Mouse (Mus musculus): ENCODE results near the gene Dusp18. TPM values are rescaled to one million over a fixed set of nuclear protein-coding genes. Genes with fewer than 3 reads are reported as not detected.

The Dusp18 gene
- polyA plus RNA-seq, 1 experiment = 9.9 TPM

GRCm38 (mm10) chr11:3931511-3932211 is 36.6 kb downstream of the Dusp18 start, which contains the start of gene Tcn2:
Gene Tcn2 (minus strand): TSS chr11:3932159.
- Histone ChIP-seq H3K4me3 (ENCODE audit: insufficient read depth, poor library complexity, severe bottlenecking) (no peak within 1 kb of the TSS), H3K79me2 (ENCODE audit: control insufficient read depth, insufficient read depth) (no peaks in the 10 kb centered on the region), H3K36me3 (ENCODE audit: control insufficient read depth, insufficient read depth) (no peaks in the 10 kb centered on the region), H3K79me3 (ENCODE audit: low read depth) (no peaks in the 10 kb centered on the region), H3ac (ENCODE audit: control insufficient read depth, insufficient read length, low read depth) (peak within 1 kb of the TSS; percentile 61), H3K27me3 (ENCODE audit: control insufficient read depth, insufficient read depth, insufficient read length) (peaks cover 59% of the 10 kb centered on the region)
- TF ChIP-seq MYOG (IDR thresholded peaks at IDR 0.05; ENCODE audit: control insufficient read depth, extremely low read depth, insufficient read length) (no peak), MAX (IDR thresholded peaks at IDR 0.05) (no peak), CEBPB (IDR thresholded peaks at IDR 0.05; ENCODE audit: low read depth) (no peak), USF1 (IDR thresholded peaks at IDR 0.05; ENCODE audit: low read depth) (peak; percentile 96), FOSL1 (IDR thresholded peaks at IDR 0.05; ENCODE audit: insufficient read depth, low read length, poor library complexity, severe bottlenecking) (no peak), CTCF (IDR thresholded peaks at IDR 0.05; ENCODE audit: control insufficient read depth, insufficient read depth, insufficient read length) (no peak), MYOD1 (IDR thresholded peaks at IDR 0.05; ENCODE audit: control insufficient read depth, insufficient read length, low read depth) (no peak)

GRCm38 (mm10) chr11:3933756-3934285 is 38.8 kb downstream of the Dusp18 start:
- no peak overlapping the region for H3K4me3 ChIP-seq (ENCODE audit: insufficient read depth, poor library complexity, severe bottlenecking)
- no peaks in the 10 kb centered on the region for H3K79me3 ChIP-seq (ENCODE audit: low read depth)
- no peak for TF ChIP-seq MYOD1 (IDR thresholded peaks at IDR 0.05; ENCODE audit: control insufficient read depth, insufficient read length, low read depth)
- TF ChIP-seq MAX (IDR thresholded peaks at IDR 0.05) = no peak
- no peak overlapping the region for H3ac ChIP-seq (ENCODE audit: control insufficient read depth, insufficient read length, low read depth)
- H3K79me2 ChIP-seq (ENCODE audit: control insufficient read depth, insufficient read depth) = no peaks in the 10 kb centered on the region
- no peaks in the 10 kb centered on the region for H3K36me3 ChIP-seq (ENCODE audit: control insufficient read depth, insufficient read depth)
- H3K27me3 ChIP-seq (ENCODE audit: control insufficient read depth, insufficient read depth, insufficient read length) = peaks cover 57% of the 10 kb centered on the region

DNA sequence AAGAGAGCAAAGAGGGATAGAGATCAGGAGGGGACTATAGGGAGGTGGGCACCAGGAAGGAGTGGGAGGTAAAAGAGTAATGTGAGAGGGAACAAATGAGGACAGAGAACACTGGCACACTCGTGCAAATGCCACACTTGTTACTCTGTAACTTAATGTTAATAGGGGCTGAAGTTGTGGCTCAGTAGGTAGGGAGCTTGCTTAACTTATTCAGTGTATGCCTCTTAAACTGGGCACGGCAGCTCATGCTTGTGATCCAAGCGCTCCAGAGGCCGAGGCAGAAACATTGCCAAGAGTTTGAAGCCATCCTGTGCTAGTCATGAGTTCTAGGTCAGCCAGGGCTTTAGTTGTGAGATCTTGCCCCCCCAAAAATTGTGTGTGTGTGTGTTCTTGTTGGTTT is 40.1 kb downstream of the Dusp18 start:
- peaks cover 48% of the 10 kb centered on the region for H3K27me3 ChIP-seq (ENCODE audit: control insufficient read depth, insufficient read depth, insufficient read length)
- H3K79me2 ChIP-seq (ENCODE audit: control insufficient read depth, insufficient read depth) = no peaks in the 10 kb centered on the region

DNA sequence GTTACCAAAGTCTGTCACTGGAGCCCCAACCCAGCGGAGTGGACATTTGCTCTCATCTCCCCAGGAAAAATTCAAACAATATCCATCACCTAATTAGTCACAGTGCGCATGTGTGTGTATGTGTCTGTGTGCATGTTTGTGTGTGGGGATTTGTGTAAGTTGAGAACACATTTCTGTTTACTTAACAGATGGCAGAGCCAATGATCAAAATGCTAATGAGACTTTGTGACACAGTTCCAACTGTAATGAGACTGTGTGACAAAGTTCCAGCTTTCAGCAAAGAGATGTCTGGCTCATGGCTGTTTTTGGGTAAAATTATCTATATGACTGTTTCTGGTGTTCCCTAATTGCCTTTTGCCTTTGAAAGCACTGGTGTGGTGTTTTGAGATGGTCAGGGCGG is 41.3 kb downstream of the Dusp18 start:
- Histone ChIP-seq H3K4me3 (ENCODE audit: insufficient read depth, poor library complexity, severe bottlenecking) (no peak overlapping the region), H3K79me3 (ENCODE audit: low read depth) (no peaks in the 10 kb centered on the region), H3K27me3 (ENCODE audit: control insufficient read depth, insufficient read depth, insufficient read length) (peaks cover 45% of the 10 kb centered on the region), H3K36me3 (ENCODE audit: control insufficient read depth, insufficient read depth) (no peaks in the 10 kb centered on the region), H3K79me2 (ENCODE audit: control insufficient read depth, insufficient read depth) (no peaks in the 10 kb centered on the region), H3ac (ENCODE audit: control insufficient read depth, insufficient read length, low read depth) (no peak overlapping the region)
- TF ChIP-seq MYOD1 (IDR thresholded peaks at IDR 0.05; ENCODE audit: control insufficient read depth, insufficient read length, low read depth) (no peak), USF1 (IDR thresholded peaks at IDR 0.05; ENCODE audit: low read depth) (no peak), FOSL1 (IDR thresholded peaks at IDR 0.05; ENCODE audit: insufficient read depth, low read length, poor library complexity, severe bottlenecking) (no peak), MYOG (IDR thresholded peaks at IDR 0.05; ENCODE audit: control insufficient read depth, extremely low read depth, insufficient read length) (no peak), CEBPB (IDR thresholded peaks at IDR 0.05; ENCODE audit: low read depth) (no peak), MAX (IDR thresholded peaks at IDR 0.05) (no peak), CTCF (IDR thresholded peaks at IDR 0.05; ENCODE audit: control insufficient read depth, insufficient read depth, insufficient read length) (no peak)

More for the DNA sequence above, 40.1 kb downstream of the Dusp18 start:
- Histone ChIP-seq H3ac (ENCODE audit: control insufficient read depth, insufficient read length, low read depth) (no peak overlapping the region), H3K36me3 (ENCODE audit: control insufficient read depth, insufficient read depth) (no peaks in the 10 kb centered on the region), H3K79me3 (ENCODE audit: low read depth) (no peaks in the 10 kb centered on the region), H3K4me3 (ENCODE audit: insufficient read depth, poor library complexity, severe bottlenecking) (no peak overlapping the region)
- no peak for TF ChIP-seq USF1 (IDR thresholded peaks at IDR 0.05; ENCODE audit: low read depth)
- no peak for TF ChIP-seq MYOG (IDR thresholded peaks at IDR 0.05; ENCODE audit: control insufficient read depth, extremely low read depth, insufficient read length)
- no peak for TF ChIP-seq CTCF (IDR thresholded peaks at IDR 0.05; ENCODE audit: control insufficient read depth, insufficient read depth, insufficient read length)
- TF ChIP-seq CEBPB (IDR thresholded peaks at IDR 0.05; ENCODE audit: low read depth) = no peak
- TF ChIP-seq MYOD1 (IDR thresholded peaks at IDR 0.05; ENCODE audit: control insufficient read depth, insufficient read length, low read depth) = no peak
- TF ChIP-seq FOSL1 (IDR thresholded peaks at IDR 0.05; ENCODE audit: insufficient read depth, low read length, poor library complexity, severe bottlenecking) = no peak
- TF ChIP-seq MAX (IDR thresholded peaks at IDR 0.05) = no peak

DNA sequence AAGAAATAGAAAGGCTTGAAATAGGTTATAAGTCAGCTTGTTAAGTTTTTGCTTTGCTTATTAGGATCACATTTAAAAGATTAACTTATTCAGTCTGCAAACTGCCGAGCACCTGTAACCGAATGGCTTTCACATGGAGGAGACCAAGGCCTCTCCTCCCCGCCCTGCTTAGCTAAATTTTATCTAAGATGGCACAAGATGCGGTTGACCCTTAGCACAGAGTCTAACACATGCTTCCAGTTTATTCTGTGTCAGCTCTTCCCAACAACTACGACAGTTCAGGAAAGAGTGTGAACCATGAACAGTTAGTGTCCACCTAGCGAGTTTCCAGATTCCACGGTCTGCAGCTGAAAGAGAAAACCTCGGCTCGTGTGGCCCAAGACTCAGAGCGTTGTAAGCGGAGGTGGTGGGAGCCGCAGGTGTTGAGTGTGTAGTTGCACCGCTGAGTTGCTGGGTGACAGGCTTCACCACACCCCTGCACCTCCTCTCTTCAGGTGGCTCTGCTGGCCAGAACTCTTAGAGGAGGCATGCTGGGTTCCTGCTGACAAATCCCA is 42.4 kb downstream of the Dusp18 start:
- H3K36me3 ChIP-seq (ENCODE audit: control insufficient read depth, insufficient read depth) = no peaks in the 10 kb centered on the region
- H3ac ChIP-seq (ENCODE audit: control insufficient read depth, insufficient read length, low read depth) = no peak overlapping the region
- no peak for TF ChIP-seq FOSL1 (IDR thresholded peaks at IDR 0.05; ENCODE audit: insufficient read depth, low read length, poor library complexity, severe bottlenecking)
- TF ChIP-seq MYOD1 (IDR thresholded peaks at IDR 0.05; ENCODE audit: control insufficient read depth, insufficient read length, low read depth) = no peak
- no peak for TF ChIP-seq USF1 (IDR thresholded peaks at IDR 0.05; ENCODE audit: low read depth)
- TF ChIP-seq MYOG (IDR thresholded peaks at IDR 0.05; ENCODE audit: control insufficient read depth, extremely low read depth, insufficient read length) = no peak
- no peak for TF ChIP-seq CEBPB (IDR thresholded peaks at IDR 0.05; ENCODE audit: low read depth)
- TF ChIP-seq MAX (IDR thresholded peaks at IDR 0.05) = no peak
- no peak for TF ChIP-seq CTCF (IDR thresholded peaks at IDR 0.05; ENCODE audit: control insufficient read depth, insufficient read depth, insufficient read length)
- no peak overlapping the region for H3K4me3 ChIP-seq (ENCODE audit: insufficient read depth, poor library complexity, severe bottlenecking)
- no peaks in the 10 kb centered on the region for H3K79me2 ChIP-seq (ENCODE audit: control insufficient read depth, insufficient read depth)
- peaks cover 50% of the 10 kb centered on the region for H3K27me3 ChIP-seq (ENCODE audit: control insufficient read depth, insufficient read depth, insufficient read length)
- H3K79me3 ChIP-seq (ENCODE audit: low read depth) = no peaks in the 10 kb centered on the region
